Mouse (Mus musculus) R1 (cell line): ENCODE data around the gene Rasgef1a.

Experiments
- DNase-seq: peaks from one replicate; pipeline ENCODE4 v3.0.0-alpha.2; 2018; ENCODE audit warnings: low read depth, low spot score

Rasgef1a gene

DNA sequence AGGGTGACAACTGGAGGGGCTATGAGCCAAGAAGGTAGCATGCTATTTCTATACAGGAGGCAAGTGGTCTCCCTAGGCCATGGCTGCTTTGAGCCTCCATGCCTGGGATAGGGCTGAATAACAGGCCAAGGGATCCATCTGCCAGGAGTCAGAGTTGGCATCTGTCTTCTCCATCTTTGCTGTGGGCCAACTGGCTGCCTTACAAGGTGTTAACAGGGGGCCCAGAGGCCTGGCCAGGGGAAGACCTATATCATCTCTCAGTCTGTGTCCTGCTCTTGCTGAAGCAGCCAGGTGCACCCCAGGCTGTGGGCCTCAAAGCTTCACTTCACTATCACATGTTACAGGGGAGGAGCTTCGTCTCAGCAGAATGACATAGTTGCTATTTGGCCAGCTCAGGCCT, 60.9 kb downstream of the Rasgef1a start:
- no peak for DNase-seq

- DNase-seq = no peak
These were observed 62.9 kb downstream of the Rasgef1a start for GRCm38 (mm10) chr6:118074151-118074550.

DNA sequence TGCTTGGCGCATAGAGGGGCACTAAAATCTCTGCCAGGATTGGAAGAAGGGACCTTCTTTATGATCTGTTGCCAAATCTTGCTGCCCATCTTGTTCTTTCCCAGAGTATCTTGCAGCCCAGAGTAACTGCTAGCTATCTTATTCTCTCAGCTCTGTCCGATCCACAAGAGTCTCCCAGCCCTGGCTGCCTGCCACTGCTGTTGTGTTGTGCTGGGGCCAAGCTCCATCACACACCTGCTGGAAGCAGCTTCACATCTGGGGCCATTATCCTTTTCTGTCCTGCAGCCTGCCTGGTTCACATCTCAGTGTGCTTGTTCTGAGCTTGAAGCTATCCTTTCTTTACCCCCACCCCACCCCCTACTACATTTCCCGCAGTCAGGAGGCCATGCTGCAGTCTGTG, 65.0 kb downstream of the Rasgef1a start:
- DNase-seq = no peak

- no peak for DNase-seq
These were observed 65.5 kb downstream of the Rasgef1a start for GRCm38 (mm10) chr6:118076748-118077147.

- DNase-seq = no peak
These were observed 66.2 kb downstream of the Rasgef1a start for GRCm38 (mm10) chr6:118077421-118077820.

- no peak for DNase-seq
These were observed 67.5 kb downstream of the Rasgef1a start for GRCm38 (mm10) chr6:118078751-118079150.

DNA sequence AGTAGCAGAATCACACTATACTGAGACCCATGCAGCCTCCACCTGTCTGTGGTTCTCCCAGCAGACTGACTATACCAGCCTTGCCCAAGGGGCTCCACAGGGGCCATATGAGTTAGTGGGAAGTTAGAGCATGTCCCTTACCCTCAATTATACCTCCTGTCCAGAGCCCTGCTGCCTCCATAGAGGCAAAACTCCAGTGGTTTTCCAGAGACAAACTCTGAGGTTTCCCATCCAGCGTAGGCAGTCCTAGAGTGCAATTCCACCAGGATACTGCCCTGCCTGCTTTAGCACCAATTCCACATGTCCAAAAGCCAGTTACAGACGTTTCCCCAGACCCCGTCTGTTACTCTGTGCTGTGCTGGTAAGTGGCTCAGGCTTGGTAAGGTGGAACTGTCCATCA, 68.1 kb downstream of the Rasgef1a start:
- no peak for DNase-seq

DNA sequence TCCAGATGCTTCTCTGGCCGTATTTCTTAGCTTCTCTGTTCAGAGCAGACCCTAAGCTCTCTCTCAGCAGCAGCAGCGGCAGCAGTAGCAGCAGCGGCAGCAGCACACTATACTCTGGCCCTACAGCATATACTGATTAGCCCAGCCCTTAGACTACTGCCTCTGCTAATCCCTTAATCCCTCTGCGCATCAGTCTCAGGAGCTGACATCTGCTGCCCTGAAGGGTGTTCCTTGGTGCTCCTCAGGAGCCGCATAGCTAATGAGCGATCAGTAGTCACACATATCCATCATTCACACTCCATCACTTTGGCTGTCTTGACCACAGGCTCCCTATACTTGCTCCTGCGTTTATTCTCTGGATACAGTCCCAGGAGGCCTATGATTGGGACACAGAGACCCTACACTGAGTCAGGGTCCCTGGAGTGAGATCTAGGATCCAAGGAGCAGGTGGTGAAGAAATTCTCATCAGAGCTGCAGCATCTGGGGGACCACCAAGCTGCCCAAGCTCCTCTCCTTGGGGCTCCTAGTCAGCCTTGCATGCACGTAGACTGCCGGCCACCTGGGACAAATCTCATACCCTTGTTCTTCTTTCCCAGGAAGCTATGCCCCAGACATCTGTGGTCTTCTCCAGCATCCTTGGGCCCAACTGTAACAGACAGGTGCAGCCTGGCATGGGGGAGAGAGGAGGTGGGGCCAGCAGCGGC, 68.7 kb downstream of the Rasgef1a start:
- DNase-seq = no peak

DNA sequence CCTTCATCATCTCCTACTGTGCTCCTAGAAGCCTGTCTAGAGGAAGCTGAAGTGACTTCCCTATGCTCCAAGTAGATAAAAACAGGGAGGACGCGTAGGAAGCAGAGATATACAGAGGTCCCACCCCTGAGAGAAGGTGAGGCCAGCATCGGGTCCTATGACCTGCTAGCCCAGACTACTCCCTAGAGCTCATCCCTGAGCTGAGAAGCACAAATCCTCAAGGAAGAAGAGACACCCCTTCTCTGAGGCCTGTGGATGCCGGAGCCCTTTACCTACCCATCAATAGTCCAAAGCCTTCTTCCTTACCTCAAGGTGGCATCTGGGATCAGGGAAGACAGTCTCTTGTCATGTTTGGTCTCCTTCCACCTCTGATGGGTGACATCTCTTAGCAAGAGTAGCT, 69.5 kb downstream of the Rasgef1a start:
- no peak for DNase-seq

- no peak for DNase-seq
These were observed 71.1 kb downstream of the Rasgef1a start for GRCm38 (mm10) chr6:118082384-118082783.

- no peak for DNase-seq
These were observed 72.4 kb downstream of the Rasgef1a start for GRCm38 (mm10) chr6:118083608-118084007.

DNA sequence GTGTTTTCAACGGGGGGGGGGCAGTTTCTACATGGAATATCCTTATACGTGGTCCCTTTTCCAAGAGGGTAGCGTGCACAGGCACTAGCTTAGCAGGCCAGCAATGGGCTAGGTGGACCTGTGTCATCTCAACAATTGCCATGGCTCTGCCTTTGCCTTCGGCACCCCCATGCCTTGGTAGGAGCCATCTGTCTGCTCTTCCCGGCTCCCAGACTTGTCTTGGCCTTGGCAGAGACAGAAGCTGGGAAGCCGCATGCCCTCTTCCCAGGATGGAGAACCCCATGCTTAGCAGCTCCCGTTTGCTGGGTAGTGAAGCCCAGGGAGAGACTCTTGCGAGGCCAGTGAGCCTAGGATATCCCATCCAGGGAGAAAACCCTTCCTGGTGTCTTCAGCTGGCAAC, 73.4 kb downstream of the Rasgef1a start:
- no peak for DNase-seq

- peak; percentile 58 for DNase-seq
These were observed 76.7 kb downstream of the Rasgef1a start for GRCm38 (mm10) chr6:118087955-118088354.

- no peak for DNase-seq
These were observed 77.7 kb downstream of the Rasgef1a start for GRCm38 (mm10) chr6:118088750-118089440.

DNA sequence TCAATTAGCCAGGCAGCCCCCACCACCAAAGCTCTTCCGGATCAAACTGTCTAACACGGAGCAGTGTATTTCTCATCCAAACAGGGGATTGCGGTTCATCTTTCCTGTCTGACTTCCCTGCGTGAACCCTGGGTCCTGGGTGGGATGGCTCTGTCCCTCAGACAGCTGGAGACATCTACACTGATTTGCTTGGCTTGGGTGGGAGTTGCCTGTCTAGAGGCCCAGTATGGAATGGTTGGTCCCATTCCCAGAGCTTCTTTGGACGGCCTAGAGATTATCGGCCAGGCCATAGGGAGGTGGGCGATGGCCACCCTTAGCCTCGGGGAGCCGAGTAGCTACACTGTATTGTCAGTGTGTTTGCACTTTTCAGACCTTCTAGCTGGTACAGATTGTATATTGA, 79.6 kb downstream of the Rasgef1a start:
- no peak for DNase-seq

GRCm38 (mm10) chr6:118097765-118098365, 86.6 kb downstream of the Rasgef1a start:
- DNase-seq = no peak

DNA sequence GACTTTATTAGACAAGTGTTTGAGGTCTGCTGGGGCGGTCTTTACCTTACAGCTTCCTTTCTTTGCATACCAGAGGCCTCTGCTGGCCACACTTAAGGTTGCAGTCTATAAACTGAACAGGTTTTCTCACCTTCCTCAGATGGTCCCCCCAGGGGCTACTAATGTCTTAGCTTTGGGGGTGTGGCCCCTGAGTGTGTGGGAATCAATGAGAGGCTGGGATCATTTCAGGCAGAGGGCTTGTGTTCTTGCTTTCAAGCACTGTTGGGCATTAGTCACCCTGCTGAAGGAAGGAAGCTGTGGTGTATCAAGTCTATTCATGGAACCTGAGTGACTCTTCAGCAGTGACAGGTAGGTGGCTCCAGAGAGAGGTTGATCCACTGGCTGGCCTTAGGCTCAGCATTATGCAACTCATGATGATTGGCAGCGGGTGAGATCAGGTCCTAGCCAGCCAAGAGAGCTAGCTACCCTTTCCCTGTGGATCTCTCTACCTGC, 88.1 kb downstream of the Rasgef1a start:
- DNase-seq = peak; percentile 75

- peak; percentile 13 for DNase-seq
These were observed 100.6 kb downstream of the Rasgef1a start for GRCm38 (mm10) chr6:118111810-118112209.

- DNase-seq = no peak
These were observed 111.5 kb downstream of the Rasgef1a start for GRCm38 (mm10) chr6:118122767-118123166.

- DNase-seq = no peak
These were observed 115.3 kb downstream of the Rasgef1a start for GRCm38 (mm10) chr6:118126577-118126976.

DNA sequence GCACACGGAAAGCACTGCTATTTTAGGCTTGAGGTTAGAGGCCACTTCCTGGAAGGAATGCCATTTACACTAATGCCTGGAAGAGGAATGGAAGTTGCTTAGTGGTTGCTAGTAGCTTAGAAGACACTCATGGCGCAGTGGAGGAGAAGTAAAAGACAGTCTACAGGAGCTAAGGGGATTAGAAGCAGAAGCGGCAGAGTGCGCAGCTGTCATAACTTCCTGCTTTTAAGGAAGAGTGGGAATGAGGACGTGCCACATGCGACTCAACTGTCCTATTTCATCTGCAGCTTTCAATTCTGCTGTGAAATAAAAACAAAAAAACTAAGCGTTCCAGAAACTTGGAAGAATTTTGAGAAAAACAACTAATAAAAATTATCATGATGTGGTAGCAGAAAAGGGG, 116.0 kb downstream of the Rasgef1a start:
- DNase-seq = no peak

DNA sequence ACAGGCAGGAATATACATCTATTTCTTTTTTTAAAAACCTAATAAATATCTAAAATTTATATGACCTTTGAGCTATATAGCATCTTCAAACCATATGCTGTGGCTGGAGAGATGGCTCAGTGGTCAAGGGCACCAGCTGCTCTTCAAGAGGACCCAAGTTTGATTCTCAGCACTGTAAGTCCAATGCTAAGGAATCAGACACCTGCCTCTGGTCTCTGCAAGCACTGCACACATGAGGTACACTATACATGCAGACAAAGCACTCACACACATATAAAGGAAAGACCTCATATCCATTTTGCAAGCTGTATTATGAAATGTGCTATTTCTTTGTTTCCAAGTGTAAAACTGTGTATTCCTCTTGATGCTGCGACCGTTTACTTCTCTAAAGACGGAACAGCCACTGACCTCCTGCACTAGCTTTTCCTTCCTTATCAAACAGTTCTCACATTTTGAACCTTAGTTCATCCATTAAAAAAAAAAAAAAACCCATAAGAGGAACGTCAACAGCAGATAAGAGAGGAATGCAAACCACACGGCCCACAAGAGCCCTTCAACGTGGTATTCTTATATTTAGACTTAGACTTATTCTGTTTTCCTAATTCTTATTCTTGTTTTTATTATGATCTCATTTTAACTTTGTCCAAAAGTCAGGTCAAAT, 116.7 kb downstream of the Rasgef1a start:
- no peak for DNase-seq
